Mouse (Mus musculus) stomach, postnatal 0 days (tissue): ENCODE measurements around the gene Foxl1.

Source experiments
- CTCF ChIP-seq: IDR thresholded peaks from 2 replicates; pipeline ENCODE4 v1.5.1; 2016; ENCODE audit warnings: antibody characterized with exemption, low read depth, mild to moderate bottlenecking, moderate library complexity
- EP300 ChIP-seq: optimal IDR thresholded peaks from 2 replicates; pipeline ENCODE3; 2016; ENCODE audit warnings: antibody characterized with exemption

DNA sequence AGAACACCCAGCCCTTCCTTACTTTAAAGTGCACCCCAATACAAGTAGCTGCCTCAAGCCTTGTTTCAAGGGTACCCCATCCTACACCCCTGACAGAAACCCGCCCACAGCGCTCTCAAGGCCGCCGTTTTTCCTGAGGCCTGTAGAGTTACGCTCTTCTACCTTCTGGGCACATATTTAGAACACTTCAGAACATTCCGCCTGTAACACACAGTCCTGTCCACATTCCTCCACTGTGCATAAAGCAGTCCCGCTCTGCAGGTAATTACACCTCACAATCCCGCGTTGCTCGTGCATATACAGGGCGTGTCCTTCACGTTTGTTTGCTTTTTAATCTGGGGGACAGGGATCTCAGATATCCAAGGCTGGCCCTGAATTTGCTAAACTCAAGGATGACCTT, 47.8 kb upstream of the Foxl1 start:
- no peak for TF ChIP-seq CTCF
- TF ChIP-seq EP300 = no peak
